Mouse (Mus musculus) liver, adult 2 months (tissue): Measurements from ENCODE around the gene Gm6588.

Experiments used
- CTCF ChIP-seq: fragments of 200-500 bp; IDR thresholded peaks from 2 replicates; pipeline ENCODE4 v1.5.1; 2011; ENCODE audit warnings: low read depth, low read length, control low read depth
- POLR2A ChIP-seq: fragments of 200-500 bp; IDR thresholded peaks from 2 replicates; pipeline ENCODE4 v1.6.1; 2011; ENCODE audit warnings: low read length, control low read depth; ENCODE audit not compliant: insufficient read depth; ENCODE audit errors: extremely low read depth

DNA sequence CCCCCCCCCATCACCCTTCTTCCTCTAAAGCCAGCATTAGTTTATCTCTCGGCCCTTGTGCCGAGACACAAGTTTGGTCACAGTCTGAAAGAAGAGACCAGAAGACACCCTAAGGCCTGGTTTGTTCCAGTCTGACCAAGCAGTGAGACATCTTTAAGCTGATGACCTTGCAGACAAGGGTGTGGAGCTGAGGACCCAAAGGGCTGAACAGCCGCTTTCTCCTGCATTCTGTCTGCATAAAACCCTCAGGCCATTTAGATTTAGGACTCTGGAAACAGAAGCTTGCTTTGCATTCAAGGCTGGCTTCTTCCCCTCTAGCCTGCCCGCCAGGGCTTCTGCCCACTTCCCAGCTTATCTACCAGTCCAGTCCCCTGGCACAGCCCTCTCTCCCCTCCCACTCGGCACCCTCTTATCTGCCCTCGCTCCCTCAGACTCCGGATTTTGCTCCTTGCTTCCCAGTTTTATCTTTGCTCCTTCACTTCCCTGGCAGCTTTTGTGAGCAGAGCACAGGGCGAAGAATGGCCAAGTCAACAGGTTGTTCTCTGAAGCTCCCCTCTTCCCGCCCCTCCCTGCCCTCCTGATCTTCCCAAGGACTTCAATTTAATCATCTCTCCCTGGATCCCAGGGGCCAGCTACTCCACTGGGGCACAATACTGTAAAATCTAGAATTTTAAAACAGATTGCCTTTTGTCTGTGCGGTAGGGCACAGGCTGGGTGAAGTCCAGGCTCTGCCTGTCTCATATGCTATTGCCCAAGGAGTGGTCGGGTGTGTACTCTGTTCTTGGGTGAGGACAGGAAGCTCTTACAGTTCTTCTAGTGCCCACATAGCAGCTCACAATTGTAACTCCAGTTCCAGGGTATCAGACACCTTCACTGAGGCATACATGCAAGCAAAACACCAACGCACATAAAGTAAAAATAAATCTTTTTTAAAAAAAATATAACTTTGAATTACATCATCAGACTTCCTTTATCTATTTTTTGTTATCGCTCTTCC is 50.0 kb downstream of the Gm6588 start:
- TF ChIP-seq CTCF, result no peak
- TF ChIP-seq POLR2A, result no peak
